Mouse (Mus musculus): ENCODE measurements around the gene Poc1b. TPM values are rescaled to one million over a fixed set of nuclear protein-coding genes. Genes with fewer than 3 reads are reported as not detected.

Poc1b gene
- polyA plus RNA-seq, 1 experiment: 8.0 TPM

GRCm38 (mm10) chr10:99132189-99132588 lies 25.4 kb downstream of the Poc1b start:
- H3K79me2 ChIP-seq (ENCODE audit: control insufficient read depth, insufficient read depth): no peaks in the 10 kb centered on the region
- no peak overlapping the region for H3ac ChIP-seq (ENCODE audit: control insufficient read depth, insufficient read length)
- peak overlapping the region; percentile 1 for H3K4me2 ChIP-seq (ENCODE audit: low read depth)
- TF ChIP-seq TCF3 (IDR thresholded peaks at IDR 0.05; ENCODE audit: insufficient read length, low read depth) (peak; percentile 92), REST (IDR thresholded peaks at IDR 0.05; ENCODE audit: insufficient read depth, insufficient read length) (no peak), TCF12 (IDR thresholded peaks at IDR 0.05; ENCODE audit: insufficient read depth, poor library complexity, severe bottlenecking) (peak; percentile 96), MAX (IDR thresholded peaks at IDR 0.05; ENCODE audit: low read depth) (no peak), MYOG (IDR thresholded peaks at IDR 0.05; ENCODE audit: control insufficient read depth in 1 of 3, insufficient read depth in 1 of 3, insufficient read length in 2 of 3, low read depth in 2 of 3) (peak; percentile 92 to 97 (median 96)), POLR2AphosphoS2 (IDR thresholded peaks at IDR 0.05; ENCODE audit: insufficient read length, low read depth) (no peak), MYOD1 (IDR thresholded peaks at IDR 0.05; ENCODE audit: control insufficient read depth in 1 of 3, insufficient read length in 2 of 3, low read depth in 2 of 3) (peak; percentile 62 to 95 (median 95)), CEBPB (IDR thresholded peaks at IDR 0.05; ENCODE audit: insufficient read depth, poor library complexity, severe bottlenecking) (no peak)
- no peaks in the 10 kb centered on the region for H3K36me3 ChIP-seq (ENCODE audit: control insufficient read depth, insufficient read depth)
- H3K4me3 ChIP-seq: no peak overlapping the region
- H3K27me3 ChIP-seq (ENCODE audit: control insufficient read depth, insufficient read depth, insufficient read length): no peaks in the 10 kb centered on the region

GRCm38 (mm10) chr10:99132595-99133272 lies 25.9 kb downstream of the Poc1b start:
- no peak overlapping the region for H3K4me3 ChIP-seq
- no peak for TF ChIP-seq TCF3 (IDR thresholded peaks at IDR 0.05; ENCODE audit: insufficient read length, low read depth)
- no peak for TF ChIP-seq E2F4 (IDR thresholded peaks at IDR 0.05; ENCODE audit: insufficient read depth)
- TF ChIP-seq POLR2AphosphoS2 (IDR thresholded peaks at IDR 0.05; ENCODE audit: insufficient read length, low read depth): no peak
- TF ChIP-seq MYOG (IDR thresholded peaks at IDR 0.05; ENCODE audit: control insufficient read depth in 1 of 3, insufficient read depth in 1 of 3, insufficient read length in 2 of 3, low read depth in 2 of 3): no peak
- TF ChIP-seq MAX (IDR thresholded peaks at IDR 0.05; ENCODE audit: low read depth): no peak
- no peak for TF ChIP-seq REST (IDR thresholded peaks at IDR 0.05; ENCODE audit: insufficient read depth, insufficient read length)
- no peak for TF ChIP-seq CEBPB (IDR thresholded peaks at IDR 0.05; ENCODE audit: insufficient read depth, poor library complexity, severe bottlenecking)
- TF ChIP-seq MYOD1 (IDR thresholded peaks at IDR 0.05; ENCODE audit: control insufficient read depth in 1 of 3, insufficient read length in 2 of 3, low read depth in 2 of 3): no peak
- TF ChIP-seq SRF (IDR thresholded peaks at IDR 0.05; ENCODE audit: control insufficient read depth, insufficient read length, low read depth): no peak
- TF ChIP-seq USF1 (IDR thresholded peaks at IDR 0.05; ENCODE audit: low read depth): no peak
- no peak for TF ChIP-seq POLR2A (IDR thresholded peaks at IDR 0.05; ENCODE audit: insufficient read length, low read depth)
- TF ChIP-seq TCF12 (IDR thresholded peaks at IDR 0.05; ENCODE audit: insufficient read depth, poor library complexity, severe bottlenecking): no peak
- H3K79me2 ChIP-seq (ENCODE audit: control insufficient read depth, insufficient read depth): no peaks in the 10 kb centered on the region
- H3K4me2 ChIP-seq (ENCODE audit: low read depth): no peak overlapping the region
- no peaks in the 10 kb centered on the region for H3K27me3 ChIP-seq (ENCODE audit: control insufficient read depth, insufficient read depth, insufficient read length)
- no peak overlapping the region for H3ac ChIP-seq (ENCODE audit: control insufficient read depth, insufficient read length)
- no peaks in the 10 kb centered on the region for H3K36me3 ChIP-seq (ENCODE audit: control insufficient read depth, insufficient read depth)

GRCm38 (mm10) chr10:99133321-99133875 lies 26.6 kb downstream of the Poc1b start:
- H3ac ChIP-seq (ENCODE audit: control insufficient read depth, insufficient read length): no peak overlapping the region
- H3K36me3 ChIP-seq (ENCODE audit: control insufficient read depth, insufficient read depth): no peaks in the 10 kb centered on the region
- H3K4me2 ChIP-seq (ENCODE audit: low read depth): no peak overlapping the region
- H3K4me3 ChIP-seq: no peak overlapping the region
- H3K79me2 ChIP-seq (ENCODE audit: control insufficient read depth, insufficient read depth): no peaks in the 10 kb centered on the region
- TF ChIP-seq TCF3 (IDR thresholded peaks at IDR 0.05; ENCODE audit: insufficient read length, low read depth) (no peak), POLR2A (IDR thresholded peaks at IDR 0.05; ENCODE audit: insufficient read length, low read depth) (no peak), CEBPB (IDR thresholded peaks at IDR 0.05; ENCODE audit: insufficient read depth, poor library complexity, severe bottlenecking) (no peak), POLR2AphosphoS2 (IDR thresholded peaks at IDR 0.05; ENCODE audit: insufficient read length, low read depth) (no peak), USF1 (IDR thresholded peaks at IDR 0.05; ENCODE audit: low read depth) (no peak), SRF (IDR thresholded peaks at IDR 0.05; ENCODE audit: control insufficient read depth, insufficient read length, low read depth) (no peak), TCF12 (IDR thresholded peaks at IDR 0.05; ENCODE audit: insufficient read depth, poor library complexity, severe bottlenecking) (no peak), MYOG (IDR thresholded peaks at IDR 0.05; ENCODE audit: control insufficient read depth in 1 of 3, insufficient read depth in 1 of 3, insufficient read length in 2 of 3, low read depth in 2 of 3) (no peak)
- H3K27me3 ChIP-seq (ENCODE audit: control insufficient read depth, insufficient read depth, insufficient read length): no peaks in the 10 kb centered on the region

DNA sequence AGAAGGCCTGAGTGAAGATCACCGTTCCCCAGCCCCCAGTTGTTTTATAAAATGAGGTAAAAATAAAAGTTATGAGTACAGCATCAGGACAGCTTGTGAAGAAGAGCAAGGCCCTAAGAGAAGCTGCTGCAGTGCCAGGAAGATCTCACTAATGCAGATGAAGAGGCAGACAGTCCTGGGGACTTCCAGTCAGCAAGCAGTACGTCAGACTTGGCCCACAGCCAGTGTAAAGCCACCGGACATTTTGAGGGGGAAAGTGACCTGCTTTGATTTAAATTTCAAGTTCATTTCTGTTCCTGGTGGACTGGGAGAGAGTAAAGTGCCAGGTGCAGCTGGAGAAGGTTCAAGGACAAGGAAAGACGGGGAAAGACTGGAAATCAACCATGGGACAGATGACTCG lies 29.5 kb downstream of the Poc1b start:
- Histone ChIP-seq H3K27me3 (ENCODE audit: control insufficient read depth, insufficient read depth, insufficient read length) (no peaks in the 10 kb centered on the region), H3K79me2 (ENCODE audit: control insufficient read depth, insufficient read depth) (no peaks in the 10 kb centered on the region), H3K36me3 (ENCODE audit: control insufficient read depth, insufficient read depth) (no peaks in the 10 kb centered on the region), H3K4me2 (ENCODE audit: low read depth) (no peak overlapping the region), H3ac (ENCODE audit: control insufficient read depth, insufficient read length) (no peak overlapping the region), H3K4me3 (no peak overlapping the region)
- TF ChIP-seq USF1 (IDR thresholded peaks at IDR 0.05; ENCODE audit: low read depth): no peak

GRCm38 (mm10) chr10:99145611-99146010 lies 38.8 kb downstream of the Poc1b start:
- H3K79me2 ChIP-seq (ENCODE audit: control insufficient read depth, insufficient read depth): no peaks in the 10 kb centered on the region
- no peak overlapping the region for H3ac ChIP-seq (ENCODE audit: control insufficient read depth, insufficient read length)
- no peaks in the 10 kb centered on the region for H3K27me3 ChIP-seq (ENCODE audit: control insufficient read depth, insufficient read depth, insufficient read length)
- peaks cover 4% of the 10 kb centered on the region for H3K36me3 ChIP-seq (ENCODE audit: control insufficient read depth, insufficient read depth)
- H3K4me2 ChIP-seq (ENCODE audit: low read depth): no peak overlapping the region
- no peak overlapping the region for H3K4me3 ChIP-seq
- TF ChIP-seq MYOD1 (IDR thresholded peaks at IDR 0.05; ENCODE audit: control insufficient read depth in 1 of 3, insufficient read length in 2 of 3, low read depth in 2 of 3) (no peak), E2F4 (IDR thresholded peaks at IDR 0.05; ENCODE audit: insufficient read depth) (no peak), TCF3 (IDR thresholded peaks at IDR 0.05; ENCODE audit: insufficient read length, low read depth) (no peak), SRF (IDR thresholded peaks at IDR 0.05; ENCODE audit: control insufficient read depth, insufficient read length, low read depth) (no peak), POLR2A (IDR thresholded peaks at IDR 0.05; ENCODE audit: insufficient read length, low read depth) (no peak), POLR2AphosphoS2 (IDR thresholded peaks at IDR 0.05; ENCODE audit: insufficient read length, low read depth) (no peak), TCF12 (IDR thresholded peaks at IDR 0.05; ENCODE audit: insufficient read depth, poor library complexity, severe bottlenecking) (no peak), MAX (IDR thresholded peaks at IDR 0.05; ENCODE audit: low read depth) (no peak)

Data from myocyte (in vitro differentiated cells).